Mouse (Mus musculus): ENCODE data around the gene Syngr1.

Gene Syngr1

GRCm38 (mm10) chr15:80090155-80090554, 979 bp upstream of the Syngr1 start:
- in situ Hi-C loops (cut with MboI, MseI), result loop anchor here (10.0 kb wide), 1 partner anchor 135 kb away; no protein-coding TSS in a partner anchor

DNA sequence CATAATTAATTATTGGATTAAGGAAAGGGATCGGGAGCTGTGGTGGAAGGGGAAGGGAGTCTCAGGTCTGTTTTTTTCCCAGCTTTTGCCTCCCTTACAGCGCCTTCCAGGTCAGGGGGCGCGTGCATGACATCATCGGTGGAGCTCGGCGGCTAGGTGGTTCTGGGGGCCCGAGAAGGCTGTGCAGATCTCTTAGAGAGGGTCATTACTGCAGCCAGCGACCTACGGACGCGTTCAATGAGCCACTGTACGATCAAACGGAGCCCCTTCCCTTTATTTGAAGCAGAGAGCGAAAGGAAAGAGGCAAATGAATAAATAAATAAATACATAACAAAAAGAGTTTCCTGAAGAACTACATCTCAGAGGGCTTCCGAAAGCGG, 403 bp upstream of the Syngr1 start:
- in situ Hi-C loops (cut with MboI, MseI), result loop anchor here (10.0 kb wide), 1 partner anchor 134 kb away; no protein-coding TSS in a partner anchor

DNA sequence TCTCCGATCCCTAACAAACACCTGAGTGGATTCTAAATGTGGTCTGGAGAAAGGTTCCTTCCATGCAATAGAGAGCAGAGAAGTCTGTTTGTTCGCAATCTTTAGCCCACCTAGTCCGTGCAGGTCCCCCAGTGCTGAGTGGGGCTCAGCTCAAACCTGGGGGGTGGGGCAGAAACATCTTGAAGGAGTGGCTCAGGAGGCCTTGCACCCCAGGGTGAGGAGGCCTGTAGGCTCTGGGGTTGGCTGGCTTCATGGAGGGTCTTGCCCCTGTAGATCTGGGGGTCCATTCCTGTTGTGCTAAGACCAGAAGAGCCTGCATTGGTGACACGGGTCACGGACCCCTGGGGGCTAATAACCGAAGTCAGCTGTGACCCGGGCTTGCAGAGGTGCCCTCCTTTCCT, 907 bp downstream of the Syngr1 start:
- in situ Hi-C loops (cut with MboI, MseI), result loop anchor here (10.0 kb wide), 1 partner anchor 133 kb away; no protein-coding TSS in a partner anchor

GRCm38 (mm10) chr15:80092599-80092998, 1.5 kb downstream of the Syngr1 start:
- in situ Hi-C loops (cut with MboI, MseI), result loop anchor here (10.0 kb wide), 1 partner anchor 132 kb away; no protein-coding TSS in a partner anchor

DNA sequence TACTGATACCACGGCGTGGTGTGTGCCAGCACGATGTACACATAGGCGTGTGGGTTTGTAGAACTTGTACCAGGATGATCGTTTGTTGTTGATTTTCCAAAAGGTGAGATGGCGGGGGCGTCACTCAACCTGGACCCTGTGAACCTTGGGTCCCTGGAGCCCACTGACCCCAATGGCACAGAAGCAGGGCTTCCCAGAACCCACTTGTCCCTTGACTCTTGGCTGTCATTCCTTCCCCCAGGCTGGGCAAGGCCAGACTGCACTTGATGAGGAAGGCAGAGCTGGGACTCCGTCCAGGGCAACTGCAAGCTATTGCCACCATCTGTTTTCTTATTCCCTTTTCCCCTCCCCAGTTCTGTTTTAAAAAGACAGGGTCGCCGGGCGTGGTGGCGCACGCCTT, 3.1 kb downstream of the Syngr1 start:
- in situ Hi-C loops (cut with MboI, MseI), result loop anchor here (10.0 kb wide), 1 partner anchor 131 kb away; no protein-coding TSS in a partner anchor

- in situ Hi-C loops (cut with MboI, MseI), result loop anchor here (10.0 kb wide), 1 partner anchor 129 kb away; no protein-coding TSS in a partner anchor
Measured at GRCm38 (mm10) chr15:80095596-80095995, 4.5 kb downstream of the Syngr1 start.

DNA sequence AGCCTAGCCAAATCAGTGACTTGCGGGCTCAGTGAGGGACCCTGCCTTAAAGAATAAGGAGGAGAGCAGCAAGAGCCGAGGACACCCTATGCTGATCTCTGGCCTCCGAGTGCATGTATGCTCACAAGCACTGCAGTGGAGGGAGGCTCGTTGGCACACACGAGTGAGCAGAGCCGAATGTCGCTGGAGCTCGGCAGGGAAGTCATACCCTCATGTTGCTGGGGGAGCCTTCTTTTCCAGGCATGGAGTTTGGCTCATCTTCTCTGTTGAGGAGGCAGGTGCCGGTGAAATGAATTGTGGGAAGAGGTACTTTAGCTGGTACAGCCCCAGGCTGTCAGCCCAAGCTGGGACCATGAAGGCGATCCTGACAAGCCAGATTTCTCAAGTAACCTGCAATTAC, 5.3 kb downstream of the Syngr1 start:
- in situ Hi-C loops (cut with MboI, MseI), result loop anchor here (10.0 kb wide), 1 partner anchor 128 kb away; no protein-coding TSS in a partner anchor

DNA sequence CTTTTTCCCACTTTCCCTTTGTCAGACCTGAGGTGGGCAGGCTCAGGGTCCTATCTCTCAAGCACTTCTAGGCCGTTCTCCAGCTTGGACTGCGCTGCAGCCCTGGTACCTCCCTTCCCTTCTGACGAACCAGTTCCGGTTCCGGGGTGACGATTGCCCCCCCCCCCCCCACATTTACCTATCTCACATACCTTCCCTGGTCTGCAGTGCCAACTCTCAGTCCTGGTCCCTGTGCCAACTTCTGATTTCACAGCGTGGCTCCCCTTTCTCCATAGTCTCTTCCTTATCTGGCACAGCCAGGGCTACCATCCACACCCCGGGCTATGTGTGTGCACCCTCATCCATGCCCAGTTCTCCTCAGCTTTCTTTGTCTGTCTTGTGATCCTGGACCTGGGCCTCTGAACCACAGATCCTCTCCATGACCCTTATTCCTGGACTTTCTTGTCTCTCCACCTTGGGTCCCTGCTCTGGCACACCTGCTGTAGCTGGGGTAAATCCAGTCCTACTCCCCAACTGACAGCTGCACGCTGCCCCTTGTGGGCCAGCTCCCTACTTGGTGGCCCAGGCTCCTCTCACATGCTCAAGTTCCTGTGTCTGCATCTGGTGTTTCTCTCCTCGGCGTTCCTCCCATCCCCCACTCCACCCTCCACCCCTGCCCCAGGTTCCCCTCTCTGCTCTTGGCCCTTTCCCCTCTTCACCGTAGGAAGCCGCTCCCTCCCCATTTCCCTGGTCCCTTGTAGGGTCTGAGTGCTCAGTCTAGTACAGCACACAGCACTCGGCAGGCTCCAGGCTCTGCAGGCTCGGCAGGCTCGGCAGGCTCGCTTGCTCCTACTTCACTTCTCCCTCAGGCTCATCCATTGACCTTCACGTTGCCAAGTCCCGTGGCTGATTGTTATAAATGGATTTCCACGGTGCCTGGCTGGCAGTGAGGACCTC, 6.1 kb downstream of the Syngr1 start:
- in situ Hi-C loops (cut with MboI, MseI), result loop anchor here (10.0 kb wide), 1 partner anchor 128 kb away; no protein-coding TSS in a partner anchor

- in situ Hi-C loops (cut with MboI, MseI), result loop anchor here (10.0 kb wide), 1 partner anchor 127 kb away; no protein-coding TSS in a partner anchor
Measured at GRCm38 (mm10) chr15:80097999-80098461, 6.9 kb downstream of the Syngr1 start.

- in situ Hi-C loops (cut with MboI, MseI), result loop anchor here (10.0 kb wide), 1 partner anchor 126 kb away; no protein-coding TSS in a partner anchor
Measured at GRCm38 (mm10) chr15:80098809-80099208, 7.7 kb downstream of the Syngr1 start.

DNA sequence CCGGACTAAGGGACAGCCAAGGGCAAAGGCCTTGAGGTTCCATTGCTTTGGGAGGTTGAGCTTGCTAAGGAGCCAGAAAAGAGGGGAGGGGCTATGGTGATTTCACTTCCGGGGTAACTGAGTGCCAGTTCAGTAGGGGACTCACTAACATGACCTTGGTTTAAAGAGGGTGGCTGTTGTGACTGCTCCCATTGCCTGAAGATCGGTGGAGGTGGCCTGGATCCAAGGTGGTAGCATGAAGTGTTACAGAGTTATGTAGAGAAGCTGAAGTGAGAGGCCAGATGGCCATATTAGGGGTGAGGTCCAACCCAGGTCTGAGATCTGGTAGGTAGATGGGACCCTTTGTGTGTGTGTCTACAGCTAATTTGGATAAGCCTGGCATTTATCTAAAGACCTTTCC, 8.3 kb downstream of the Syngr1 start:
- in situ Hi-C loops (cut with MboI, MseI), result loop anchor here (10.0 kb wide), 1 partner anchor 125 kb away; no protein-coding TSS in a partner anchor

DNA sequence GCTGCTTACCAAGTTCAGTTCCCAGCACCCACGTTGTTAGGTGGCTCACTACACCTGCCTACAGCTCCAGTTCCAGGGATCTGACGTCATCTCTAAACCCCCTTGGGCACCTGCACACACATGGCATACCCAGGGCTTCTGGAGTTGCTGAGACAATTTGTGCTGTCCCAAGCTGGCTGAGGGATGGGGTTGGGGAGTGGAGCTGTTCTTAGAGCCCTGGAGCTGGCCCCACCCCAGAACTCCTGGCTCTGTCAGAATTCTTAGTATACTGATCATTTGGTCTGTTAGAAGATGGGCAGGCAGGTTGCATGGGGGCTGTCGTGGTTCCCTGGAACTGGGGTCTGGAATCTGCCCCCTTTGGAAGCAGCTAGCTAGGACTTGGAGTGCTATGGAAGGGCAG, 9.1 kb downstream of the Syngr1 start:
- in situ Hi-C loops (cut with MboI, MseI), result no loop called here

DNA sequence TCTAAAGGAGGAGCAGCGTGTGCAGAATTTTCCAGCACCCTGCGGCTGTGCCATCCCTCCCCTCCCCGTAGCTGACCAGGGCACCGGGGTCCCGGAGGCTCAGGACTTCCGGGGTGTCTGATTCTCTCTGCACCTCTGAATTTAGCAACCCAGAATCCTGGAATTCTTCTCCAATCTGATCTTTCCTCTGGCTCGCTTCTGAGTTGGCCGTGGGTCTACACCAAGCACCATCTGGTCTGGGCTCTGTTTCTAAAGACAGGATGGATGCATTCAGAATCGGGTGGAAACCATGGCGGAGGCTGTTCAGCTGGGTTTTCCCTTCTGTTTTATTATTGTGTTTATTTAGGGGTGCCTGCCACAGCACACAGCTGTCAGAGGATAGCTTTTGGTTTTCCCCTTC, 9.7 kb downstream of the Syngr1 start:
- in situ Hi-C loops (cut with MboI, MseI), result no loop called here

GRCm38 (mm10) chr15:80101503-80101902, 10.4 kb downstream of the Syngr1 start:
- in situ Hi-C loops (cut with MboI, MseI), result no loop called here

DNA sequence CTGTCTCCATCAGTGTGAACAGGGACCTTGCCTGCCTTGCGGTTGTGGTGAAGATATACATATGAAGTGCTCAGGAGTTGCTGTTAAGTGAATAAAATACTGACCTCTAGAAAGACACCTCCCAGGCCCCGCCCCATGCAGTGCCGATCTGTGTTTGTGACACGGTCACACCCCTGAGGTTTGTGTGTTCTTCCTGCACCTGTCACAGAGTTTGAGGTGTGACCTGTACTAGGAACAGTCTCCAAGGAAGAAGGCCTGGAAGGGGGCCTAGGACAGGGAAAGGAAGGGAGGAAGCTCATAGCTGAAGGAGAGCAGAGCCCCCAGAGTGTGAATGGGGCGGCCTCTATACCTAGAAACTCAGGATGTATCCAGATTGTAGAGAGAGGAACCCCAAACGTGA, 11.4 kb downstream of the Syngr1 start:
- in situ Hi-C loops (cut with MboI, MseI), result no loop called here

DNA sequence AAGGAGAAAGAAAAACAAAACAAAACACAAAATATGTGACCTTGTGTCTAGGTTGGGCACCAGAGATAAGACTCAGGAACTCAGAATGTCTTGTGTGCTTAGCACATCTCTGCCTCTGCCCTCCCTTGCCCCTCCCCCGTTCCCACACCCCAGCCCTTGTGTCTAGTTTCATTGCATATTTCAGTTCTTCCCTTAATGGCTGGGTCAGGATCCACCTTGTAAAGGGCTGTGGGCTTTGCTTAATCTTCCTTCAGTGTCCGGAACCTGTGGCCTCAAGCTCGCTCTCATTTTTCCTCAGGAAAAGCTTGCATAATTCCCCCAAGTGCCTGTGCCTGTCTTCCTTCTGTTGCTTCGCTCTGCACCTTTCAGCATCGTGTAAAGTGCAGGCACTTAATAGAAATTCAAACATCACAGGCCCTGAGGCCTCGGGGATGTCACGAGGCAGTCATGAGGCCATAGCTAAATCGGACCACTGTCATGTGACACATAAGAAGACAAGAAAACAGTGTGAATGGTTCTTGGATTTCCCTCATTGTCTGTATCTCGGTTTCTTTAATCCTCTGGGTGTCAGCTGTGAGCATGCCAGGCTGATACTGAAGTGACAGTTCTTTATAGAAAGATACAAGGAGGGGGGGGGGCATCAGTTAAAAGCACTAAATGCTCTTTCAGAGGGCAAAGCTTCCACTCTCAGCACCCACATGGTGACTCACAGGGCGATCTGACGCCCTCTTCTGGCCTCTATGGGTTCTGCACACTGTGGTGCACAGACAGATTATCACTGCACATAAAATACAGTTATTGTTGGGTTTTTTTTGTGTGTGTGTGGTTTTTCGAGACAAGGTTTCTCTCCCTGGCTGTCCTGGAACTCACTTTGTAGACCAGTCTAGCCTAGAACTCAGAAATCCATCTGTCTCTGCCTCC, 14.6 kb downstream of the Syngr1 start:
- in situ Hi-C loops (cut with MboI, MseI), result no loop called here

GRCm38 (mm10) chr15:80107143-80107542, 16.0 kb downstream of the Syngr1 start:
- in situ Hi-C loops (cut with MboI, MseI), result no loop called here

DNA sequence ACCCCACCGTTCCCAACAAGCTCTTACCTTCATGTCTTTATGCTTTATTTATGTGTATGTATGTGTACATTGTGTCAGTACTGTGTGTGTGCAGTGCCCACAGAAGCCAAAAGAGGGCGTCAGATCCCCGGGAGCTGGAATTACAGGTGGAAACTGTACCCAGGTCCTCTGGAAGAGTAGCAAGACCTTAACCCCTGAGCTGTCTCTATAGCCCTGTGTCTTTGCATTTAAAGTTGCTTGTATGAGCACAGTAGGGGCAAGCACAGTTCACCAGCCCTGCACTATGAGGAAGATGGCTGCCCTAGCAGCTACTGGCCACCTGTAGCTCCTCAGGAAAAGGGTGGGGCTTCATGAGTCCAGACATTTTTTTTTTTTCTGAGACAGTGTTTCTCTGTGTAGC, 16.4 kb downstream of the Syngr1 start:
- in situ Hi-C loops (cut with MboI, MseI), result no loop called here

DNA sequence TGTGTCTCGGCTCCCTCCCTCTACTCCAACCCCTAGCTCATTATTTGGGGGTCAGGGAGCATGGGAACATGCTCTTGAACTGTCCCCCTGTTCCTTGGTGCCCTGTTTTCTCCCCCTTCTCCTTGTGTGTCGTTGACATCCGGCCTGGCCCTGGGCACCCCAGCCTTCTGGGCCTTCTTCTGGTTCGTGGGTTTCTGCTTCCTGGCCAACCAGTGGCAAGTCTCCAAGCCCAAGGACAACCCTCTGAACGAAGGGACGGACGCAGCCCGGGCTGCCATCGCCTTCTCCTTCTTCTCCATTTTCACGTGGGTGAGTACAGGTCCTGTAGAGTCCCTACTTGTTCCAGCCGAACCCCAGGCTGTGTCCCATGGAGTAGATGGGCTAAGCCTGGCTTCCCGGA, 20.3 kb downstream of the Syngr1 start:
- in situ Hi-C loops (cut with MboI, MseI), result no loop called here

- in situ Hi-C loops (cut with MboI, MseI), result no loop called here
Measured at GRCm38 (mm10) chr15:80112499-80112898, 21.4 kb downstream of the Syngr1 start.

DNA sequence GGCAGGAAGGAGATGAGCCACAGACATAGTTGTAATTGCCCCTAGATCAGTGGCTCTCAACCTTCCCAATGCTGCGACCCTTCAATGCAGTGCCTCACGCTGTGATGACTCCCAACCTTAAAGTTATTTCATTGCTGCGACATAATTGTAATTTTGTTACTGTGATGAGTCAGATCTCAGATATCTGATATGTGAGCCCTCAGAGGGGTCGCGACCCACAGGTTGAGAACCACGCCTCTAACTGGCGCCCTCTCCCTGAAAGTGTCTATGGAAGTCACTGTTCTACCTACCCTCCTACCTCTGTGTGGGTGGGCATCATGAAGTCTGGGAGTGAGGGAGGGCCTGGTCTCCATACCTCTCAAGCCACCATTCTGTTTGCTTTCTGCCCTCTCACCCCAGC, 23.3 kb downstream of the Syngr1 start:
- in situ Hi-C loops (cut with MboI, MseI), result no loop called here
